Mouse (Mus musculus) cerebellum, postnatal 25 days (tissue): ENCODE data around the gene Zfand5.
"Not testable (repeated sequence)": the region's sequence is repeated elsewhere in the genome, so short reads cannot be mapped to it uniquely, and the experiment has no call there.

Experiments used
- DNase-seq, 2 experiments: peaks; one replicate each; pipeline ENCODE4 v3.0.0; 2021; ENCODE audit warnings: mixed read lengths in 2 of 2

Gene Zfand5

DNA sequence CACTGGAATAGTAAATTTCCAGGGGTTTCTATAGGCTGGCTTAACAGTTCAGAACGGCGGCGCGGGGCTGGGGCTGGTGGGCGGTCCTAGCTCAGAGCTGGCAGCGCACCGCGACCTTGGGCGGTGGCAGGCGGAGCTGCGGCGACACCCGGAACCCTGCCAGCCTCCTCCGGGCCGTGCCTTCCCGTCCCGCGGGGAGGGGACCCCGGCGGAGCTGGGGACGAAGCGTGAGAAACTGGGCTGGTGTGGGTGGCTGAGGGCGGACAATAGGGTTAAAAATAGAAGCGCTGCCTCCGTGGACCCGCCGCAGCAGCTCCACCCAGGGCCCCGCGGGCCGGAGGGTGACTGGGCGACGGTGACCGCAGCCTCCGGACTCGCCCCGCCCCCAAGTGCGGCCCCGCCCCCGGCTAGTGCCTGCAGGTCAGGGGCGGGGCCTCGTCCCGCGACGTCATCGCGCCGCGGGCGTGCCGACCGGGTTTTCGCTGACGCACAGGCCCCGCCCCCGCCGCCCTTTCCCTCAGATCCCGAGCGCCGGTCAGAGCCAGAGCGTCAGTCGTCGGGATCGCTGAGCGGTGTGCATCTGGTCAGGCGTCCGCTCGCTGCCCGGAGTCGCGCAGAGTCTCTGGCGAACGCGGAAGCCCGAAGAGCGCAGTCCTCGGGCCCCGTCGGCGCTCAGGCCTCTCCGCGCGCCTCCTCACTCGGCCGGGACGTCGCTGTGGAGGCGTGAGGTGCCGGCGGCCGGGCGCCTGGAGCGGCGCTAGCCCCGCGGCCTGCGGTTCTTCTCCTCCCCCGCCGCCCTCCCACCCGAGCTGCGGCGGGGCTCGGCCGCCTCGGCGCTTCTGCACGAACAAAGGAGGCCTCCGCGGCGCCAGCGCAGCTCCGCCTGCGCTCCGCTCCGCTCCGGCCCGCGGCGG is at the start of gene Zfand5:
TSS of gene Zfand5 (plus strand) at position 538 of the 914 bp plus-strand sequence.
- DNase-seq: peak; percentile 100

DNA sequence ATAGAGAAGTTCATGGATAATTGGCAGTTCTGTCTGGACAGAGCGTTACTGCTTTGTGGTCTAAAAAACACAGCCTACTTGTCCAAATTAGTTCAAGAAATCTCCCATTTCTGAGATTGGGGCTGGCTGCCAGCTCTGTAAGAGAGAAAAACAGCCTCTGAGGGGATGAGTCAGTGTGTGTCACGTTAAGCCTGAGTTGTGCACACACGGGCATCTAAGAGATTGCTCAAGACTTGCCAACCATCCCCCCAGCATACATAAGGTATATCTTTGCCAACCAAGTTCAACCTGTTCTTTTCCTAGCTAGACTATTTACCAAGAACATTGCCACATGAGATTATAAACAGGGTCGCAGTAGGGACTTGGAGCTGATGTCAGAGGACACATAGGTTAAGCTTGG is 44.9 kb upstream of the Zfand5 start:
- peak; percentile 8 to 56 for DNase-seq

GRCm38 (mm10) chr19:21227754-21228153 is 44.3 kb upstream of the Zfand5 start:
- no peak for DNase-seq

- not testable (repeated sequence) for DNase-seq
These were observed 23.3 kb upstream of the Zfand5 start for GRCm38 (mm10) chr19:21248730-21249129.

DNA sequence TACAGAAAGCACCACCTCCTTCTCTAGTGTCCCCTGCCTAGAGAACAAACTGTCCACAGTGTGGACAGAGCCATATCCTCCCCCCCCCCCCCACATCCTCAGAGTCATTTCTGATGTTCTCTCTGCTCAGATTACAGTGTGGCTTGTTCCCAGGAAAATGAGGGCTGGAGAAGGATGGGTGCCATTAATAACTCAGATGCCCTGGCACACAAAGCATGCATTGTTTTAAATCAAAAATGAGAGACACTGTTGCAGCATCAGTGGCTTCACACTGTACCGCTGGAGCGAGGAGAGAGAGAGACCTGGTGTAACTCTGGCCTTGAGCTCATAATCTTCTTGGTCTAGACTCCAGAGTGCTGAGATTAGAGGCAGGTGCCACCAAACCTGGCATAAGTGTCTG is 18.2 kb upstream of the Zfand5 start:
- no peak for DNase-seq

GRCm38 (mm10) chr19:21255920-21256319 is 16.2 kb upstream of the Zfand5 start:
- no peak for DNase-seq

DNA sequence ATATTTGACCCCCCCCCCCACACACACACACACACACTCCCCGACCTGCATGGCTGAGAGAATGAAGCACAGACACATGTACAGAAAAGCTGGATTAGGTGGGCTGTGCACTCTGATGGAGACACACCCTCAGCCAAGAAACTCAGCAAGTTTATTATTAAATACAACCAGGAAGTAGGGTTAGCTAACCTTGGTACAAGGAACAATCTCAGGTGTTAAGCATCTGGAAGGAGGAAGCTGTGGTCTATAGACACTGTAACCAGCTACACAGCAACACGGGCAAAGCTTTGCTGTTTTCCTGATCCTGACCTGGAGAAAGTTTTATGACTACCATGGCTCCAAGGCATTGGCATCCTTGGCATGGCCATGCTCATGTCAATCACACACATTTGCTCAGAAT is 12.6 kb upstream of the Zfand5 start:
- no peak for DNase-seq

- no peak for DNase-seq
These were observed 11.8 kb upstream of the Zfand5 start for GRCm38 (mm10) chr19:21260280-21260679.

GRCm38 (mm10) chr19:21271186-21271585 is 892 bp upstream of the Zfand5 start:
- peak in 1 of 2 experiments; percentile 61 for DNase-seq

GRCm38 (mm10) chr19:21272655-21273284 is 692 bp downstream of the Zfand5 start:
- DNase-seq: peak; percentile 86 to 89

DNA sequence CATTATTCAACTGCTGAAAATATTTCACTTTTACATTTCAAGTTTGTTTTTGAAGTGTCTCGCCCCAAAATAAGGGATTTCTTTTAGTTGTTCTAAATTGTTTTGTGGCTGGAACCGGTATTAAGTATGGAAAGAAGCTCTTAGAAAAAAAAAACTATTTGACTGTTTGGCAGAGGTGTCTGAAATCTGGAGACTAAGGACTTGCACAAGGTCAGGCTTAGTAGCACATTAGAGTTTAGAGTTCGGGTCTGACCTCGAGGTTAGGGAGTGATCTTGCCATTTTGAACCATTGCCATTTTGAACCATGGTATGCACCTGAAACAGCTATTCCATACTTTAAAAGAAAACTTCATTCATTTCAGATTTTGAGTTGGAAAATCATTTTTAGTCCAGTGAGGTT is 1.4 kb downstream of the Zfand5 start:
- no peak for DNase-seq

DNA sequence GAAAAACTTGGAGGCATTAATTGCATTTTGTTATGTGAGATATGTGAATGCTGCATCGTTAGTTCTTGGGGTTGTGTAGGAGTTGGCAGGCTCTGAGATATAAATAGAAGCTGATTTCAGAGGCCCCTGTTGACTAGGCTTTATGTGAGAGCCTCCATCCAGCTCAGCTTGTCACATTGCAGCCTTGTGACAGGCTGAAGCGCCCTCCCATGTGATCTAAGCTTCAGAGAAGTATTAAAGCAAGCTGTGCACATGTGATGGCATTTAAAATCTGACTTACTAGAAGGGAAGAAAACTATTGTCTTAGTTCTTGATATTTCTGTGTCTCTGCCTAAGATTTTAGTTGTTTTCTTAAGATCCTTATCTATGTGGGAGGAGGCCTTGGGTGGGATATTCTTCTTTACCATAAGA is 2.1 kb downstream of the Zfand5 start:
- peak; percentile 66 to 76 for DNase-seq

- no peak for DNase-seq
These were observed 2.6 kb downstream of the Zfand5 start for GRCm38 (mm10) chr19:21274714-21275113.

DNA sequence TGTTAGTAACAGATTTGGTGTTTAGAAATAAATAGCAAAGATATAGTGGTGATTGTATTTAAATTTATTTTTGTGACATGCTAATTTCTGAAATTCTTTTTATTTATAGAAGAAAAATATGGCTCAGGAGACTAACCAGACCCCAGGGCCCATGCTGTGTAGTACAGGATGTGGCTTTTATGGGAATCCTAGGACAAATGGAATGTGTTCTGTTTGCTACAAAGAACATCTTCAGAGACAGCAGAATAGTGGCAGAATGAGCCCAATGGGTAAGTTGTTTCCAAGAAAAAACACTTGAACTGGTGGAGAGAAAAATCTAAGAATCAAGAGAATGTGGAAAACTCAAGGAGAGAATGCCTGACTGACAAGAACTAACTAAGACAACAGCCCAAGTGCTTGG is 4.2 kb downstream of the Zfand5 start:
- no peak for DNase-seq

DNA sequence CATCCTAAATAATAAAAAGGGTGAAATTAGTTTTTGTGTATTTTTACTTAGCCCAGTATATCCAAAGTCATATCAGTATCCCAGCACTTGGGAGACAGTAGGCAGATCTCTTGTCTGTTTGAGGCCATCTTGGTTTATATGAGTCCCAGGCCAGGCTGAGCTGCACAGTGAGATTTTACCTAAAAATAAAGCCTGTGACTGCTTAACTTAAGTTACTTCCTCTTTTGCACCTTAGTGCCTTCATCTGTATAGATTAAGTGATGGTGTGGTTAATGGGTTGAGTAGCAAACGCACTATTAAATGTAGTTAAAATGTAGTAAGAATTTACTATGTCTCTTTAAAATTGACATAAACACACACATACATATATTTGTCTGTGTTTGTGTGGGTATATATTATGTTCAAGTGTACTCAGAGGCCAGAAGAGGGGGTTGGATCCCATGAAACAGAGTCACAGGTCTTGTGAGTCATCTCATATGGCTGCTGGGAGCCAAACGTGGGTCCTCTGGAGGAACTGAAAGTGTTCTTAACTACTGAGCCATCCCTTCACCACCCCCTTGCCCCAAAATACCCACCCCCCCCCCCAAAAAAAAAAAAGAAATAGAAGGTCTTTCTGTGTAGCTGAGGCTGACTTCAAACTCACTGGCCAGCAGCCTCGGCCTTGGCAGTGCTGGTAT is 14.5 kb downstream of the Zfand5 start:
- no peak for DNase-seq

DNA sequence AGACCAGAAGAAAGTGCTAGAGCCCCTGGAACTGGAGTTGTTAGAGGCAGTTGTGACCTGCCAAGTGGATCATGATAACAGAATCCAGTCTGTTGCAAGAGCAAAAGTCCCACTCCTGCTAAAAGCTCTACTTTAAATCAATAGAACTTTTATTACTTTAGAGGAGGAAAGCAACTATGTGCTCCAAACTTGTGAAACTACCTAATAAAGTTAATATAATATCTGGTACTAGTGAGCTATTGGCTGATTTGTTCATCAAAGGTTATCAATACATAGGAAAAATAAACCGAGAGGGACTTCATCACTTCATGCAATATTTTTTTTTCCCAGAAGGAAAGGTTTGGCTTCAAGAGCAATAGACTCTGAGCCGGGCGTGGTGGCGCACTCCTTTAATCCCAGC is 25.3 kb downstream of the Zfand5 start:
- no peak for DNase-seq

DNA sequence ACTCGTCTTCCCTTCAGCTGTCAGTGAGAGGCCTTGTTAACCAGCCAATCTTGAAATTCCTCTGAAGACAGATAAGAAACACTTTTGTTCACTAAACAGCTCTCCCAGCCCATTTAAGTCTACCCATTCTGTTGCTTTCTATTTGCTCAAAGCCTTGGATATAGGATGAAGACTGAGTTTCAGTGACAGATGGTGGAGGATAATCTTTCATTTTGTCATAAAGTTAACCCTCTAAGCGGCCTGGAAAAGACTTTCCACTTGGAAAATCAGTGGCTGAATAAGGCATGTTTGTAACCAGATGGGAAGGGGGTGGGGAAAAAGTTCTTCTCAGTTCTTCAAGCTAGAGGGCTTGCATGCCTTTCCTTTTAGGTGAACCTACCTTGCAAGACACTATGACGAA is 29.7 kb downstream of the Zfand5 start:
- no peak for DNase-seq

DNA sequence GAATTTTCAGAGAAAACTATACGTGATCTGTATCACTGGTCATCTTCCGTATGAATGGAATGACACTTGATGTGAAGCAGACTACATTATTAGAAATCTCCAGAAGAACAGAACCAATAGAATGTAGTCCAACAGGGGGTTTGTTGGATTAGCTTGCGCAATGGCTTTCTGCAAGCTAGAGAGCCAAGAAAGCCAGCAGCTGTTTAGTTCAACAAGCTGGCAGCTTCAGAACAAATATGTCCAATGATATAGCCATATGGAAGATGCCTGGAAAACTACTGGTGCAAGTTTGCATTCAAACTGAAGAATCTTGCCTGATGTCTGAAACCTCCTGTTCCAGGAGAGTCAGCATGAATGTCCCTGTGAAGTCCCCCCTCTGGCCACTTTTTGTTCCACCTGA is 35.7 kb downstream of the Zfand5 start:
- no peak for DNase-seq

- DNase-seq: not testable (repeated sequence)
These were observed 38.3 kb downstream of the Zfand5 start for GRCm38 (mm10) chr19:21310364-21310763.

DNA sequence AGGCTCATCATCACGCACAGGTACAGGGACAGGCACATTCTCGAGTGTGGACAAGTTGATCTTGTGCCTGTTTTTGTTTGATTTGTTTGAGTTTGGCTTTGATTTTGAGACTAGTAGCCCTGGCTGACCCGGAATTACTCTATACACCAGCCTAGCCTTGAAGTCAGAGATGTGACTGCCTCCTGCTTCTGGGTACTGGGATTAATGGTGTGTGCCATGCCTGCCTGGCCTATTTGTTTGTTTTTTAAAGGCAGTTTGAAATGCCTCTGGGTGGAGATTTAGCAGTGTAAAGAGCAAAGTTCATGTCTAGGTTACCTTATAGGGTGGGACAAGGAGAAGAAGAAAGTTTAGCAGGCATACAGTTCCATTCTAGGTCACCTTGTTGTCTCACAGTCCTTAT is 43.6 kb downstream of the Zfand5 start:
- DNase-seq: no peak

DNA sequence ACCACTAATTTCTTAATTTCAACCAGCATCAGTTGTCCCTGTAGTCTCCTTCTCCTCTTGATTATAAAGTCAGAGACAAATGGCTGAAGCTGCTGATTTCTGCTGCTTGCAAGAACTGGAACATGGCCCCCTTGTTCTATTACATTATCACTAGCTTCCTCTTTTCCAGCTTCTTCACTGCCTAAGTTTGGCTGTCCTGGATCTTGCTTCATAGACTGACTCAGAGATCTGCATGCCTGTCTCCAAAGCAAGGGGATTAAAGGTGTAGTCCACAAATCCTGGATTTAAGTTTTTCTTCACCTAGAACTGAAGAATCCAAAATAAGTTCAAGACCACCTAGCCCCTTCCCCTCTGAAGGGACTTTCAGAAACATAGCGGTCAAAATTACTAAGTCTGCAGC is 47.5 kb downstream of the Zfand5 start:
- DNase-seq: no peak

DNA sequence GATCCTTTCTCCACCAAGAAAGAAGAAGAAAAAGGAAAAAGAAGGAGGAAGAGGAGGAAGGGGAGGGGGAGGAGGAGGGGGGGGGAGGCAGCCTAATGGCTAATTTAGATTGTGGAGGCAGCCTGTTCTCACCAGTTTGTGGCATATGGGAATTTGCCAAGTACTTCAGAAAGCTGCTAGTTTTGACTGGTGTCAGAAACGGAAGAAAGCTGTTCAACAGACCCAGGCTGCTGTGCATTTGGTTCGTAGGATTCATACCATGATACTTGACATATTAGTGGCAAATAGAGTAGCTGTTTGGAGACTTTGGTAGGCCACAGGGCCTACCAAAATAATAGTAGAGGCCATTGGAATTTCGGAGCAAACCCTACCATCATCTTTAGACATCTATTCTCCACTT is 53.3 kb downstream of the Zfand5 start:
- DNase-seq: no peak

DNA sequence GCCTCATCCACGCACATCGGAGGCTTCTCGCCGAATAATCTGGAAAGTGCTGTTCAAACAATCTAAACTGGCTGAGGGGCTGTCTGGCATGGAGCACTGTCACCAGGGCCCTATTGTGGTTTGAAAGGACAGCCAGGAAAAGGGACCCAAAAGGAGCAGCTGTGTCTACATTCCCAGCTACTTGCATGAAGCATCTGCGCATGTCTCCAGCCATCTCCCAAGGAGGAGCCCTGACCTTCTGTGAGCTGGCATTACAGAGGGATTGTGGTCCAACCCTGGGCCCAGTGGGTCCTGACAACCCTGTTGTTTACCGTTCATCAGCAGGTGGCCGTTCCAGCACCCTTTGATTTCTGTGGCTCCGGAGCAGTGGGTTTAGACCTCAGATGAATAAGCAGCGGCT is 56.9 kb downstream of the Zfand5 start:
- no peak for DNase-seq

GRCm38 (mm10) chr19:21329770-21330169 is 57.7 kb downstream of the Zfand5 start:
- peak; percentile 75 to 84 for DNase-seq
